Mouse (Mus musculus) heart, adult 8-10 months (tissue): ENCODE results near the gene Proser1. TPM values are rescaled to one million over a fixed set of nuclear protein-coding genes. Genes with fewer than 3 reads are reported as not detected.

Experiments
- DNase-seq: peaks from one replicate; pipeline ENCODE4 v3.0.0; 2022; ENCODE audit warnings: low spot score
- total RNA-seq, 4 experiments: library from RNA; stranded (reverse); gene quantifications; 2 replicates each; pipeline ENCODE4 v1.2.4; 2022

Proser1 gene
- total RNA-seq, 4 experiments from 2014 or later: 5.7 to 10.8 (median 8.0) TPM

DNA sequence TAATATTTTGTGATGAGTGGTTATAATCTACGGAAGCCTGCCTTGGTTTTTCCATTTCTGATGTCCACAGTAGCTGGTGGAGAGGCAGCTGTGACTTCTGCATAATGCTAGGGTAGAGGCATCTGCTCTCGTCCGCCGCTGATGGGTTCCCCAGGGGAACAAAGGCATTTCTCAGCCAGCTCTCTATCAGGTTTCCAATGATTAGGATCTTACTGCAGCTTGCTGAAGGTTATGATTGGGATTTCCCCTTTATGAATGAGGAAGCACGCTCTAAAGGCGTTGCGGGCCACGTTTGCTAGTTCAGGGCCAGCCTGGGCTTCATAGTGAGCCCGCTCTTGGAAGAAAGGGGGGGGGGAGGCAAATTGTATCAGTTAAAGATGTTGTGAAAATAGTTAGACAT, 3.0 kb downstream of the Proser1 start:
- DNase-seq: no peak

DNA sequence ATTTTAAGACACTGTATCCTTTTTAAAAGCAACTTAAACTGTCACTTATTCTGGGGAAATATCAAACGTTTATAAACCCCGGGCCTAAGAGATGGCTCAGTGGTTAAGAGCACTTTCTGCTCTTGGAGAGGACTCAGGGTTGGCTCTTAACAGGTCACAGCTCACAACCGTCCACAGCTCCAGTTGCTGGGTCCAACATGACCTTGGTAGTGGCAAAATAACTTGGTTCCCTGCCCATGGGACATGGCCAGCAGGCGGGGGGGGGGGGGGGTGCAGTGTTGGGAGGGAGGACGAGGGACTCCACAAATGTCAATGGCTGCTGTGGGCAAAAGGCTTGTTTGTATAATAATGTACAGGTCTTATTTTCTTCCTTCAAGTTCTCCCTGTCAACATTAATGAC, 3.9 kb downstream of the Proser1 start:
- DNase-seq: no peak

DNA sequence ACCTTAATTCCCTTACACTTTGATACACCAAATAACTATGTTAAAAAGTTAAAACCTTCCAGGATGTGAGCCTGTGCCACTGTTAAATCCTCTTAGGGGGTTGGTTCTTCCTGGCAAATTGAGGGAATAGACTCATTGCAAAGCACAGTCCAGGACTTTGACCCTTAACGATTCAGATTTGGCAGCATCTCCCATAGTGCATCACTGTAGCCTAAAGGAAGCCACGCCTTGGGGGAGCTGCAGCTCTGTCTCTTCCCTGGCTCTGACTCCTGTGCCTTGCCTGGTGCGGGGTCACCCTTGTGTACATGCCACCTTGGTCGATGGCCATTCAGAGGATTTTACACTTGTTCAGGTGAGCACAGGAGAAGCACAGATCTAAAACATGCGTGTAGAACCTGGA, 6.2 kb downstream of the Proser1 start:
- no peak for DNase-seq

DNA sequence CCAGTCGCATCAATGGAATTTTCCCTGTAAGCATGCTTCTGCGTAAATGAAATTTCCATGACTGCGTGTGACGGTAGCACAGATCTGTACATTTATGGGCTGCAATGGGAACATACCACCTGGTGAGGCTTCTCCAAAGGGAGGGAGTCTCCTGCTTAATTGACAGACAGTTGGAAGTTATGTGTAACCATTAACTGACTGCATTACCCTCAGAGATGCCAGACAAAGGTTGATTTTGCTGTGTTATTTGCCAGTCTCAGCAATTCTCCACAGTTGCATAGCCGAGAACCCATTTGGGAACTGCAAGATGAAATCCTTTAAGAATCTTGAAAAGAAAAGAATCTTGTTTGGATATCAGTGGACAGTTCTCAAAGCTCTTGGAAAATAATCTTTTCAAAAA, 8.6 kb downstream of the Proser1 start:
- no peak for DNase-seq

DNA sequence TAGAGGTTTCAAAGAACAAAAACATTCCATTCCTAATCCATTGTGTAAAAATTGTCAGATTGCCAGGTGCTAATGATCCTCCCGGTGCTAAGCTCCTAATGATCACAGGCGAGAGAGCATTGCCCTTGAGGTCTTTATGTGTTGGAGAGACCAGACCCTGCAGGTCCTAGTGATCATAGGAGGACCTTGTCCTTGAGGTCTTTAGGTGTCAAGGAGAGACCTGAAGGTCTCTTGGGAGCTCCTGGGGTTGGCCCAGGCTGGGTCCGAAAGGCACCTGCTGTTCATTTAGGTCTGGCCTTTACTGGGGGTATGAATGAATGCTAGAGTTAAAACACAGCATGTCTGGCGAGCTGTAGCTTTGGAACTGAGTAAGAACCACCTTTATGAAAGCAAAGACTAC, 10.7 kb downstream of the Proser1 start:
- DNase-seq: no peak

DNA sequence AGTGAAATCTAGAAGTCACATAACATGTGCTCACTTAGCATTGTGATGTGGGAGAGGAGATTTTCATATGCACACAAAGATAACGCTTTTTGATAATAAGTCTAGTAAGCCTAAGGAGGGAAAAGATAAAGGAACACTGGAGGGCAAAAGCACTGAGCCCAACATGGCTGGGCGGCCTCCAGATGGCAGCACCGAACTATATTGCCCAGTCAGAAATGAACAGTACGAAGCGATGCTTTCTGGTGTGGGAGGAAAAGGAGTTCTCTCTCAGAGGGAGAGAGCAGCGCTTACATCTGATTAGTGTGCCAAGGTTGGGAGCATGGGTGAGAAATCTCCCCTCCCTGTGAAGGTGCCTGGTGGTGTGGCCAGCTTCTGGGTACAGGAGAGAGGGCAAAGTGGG, 12.4 kb downstream of the Proser1 start:
- DNase-seq: no peak

DNA sequence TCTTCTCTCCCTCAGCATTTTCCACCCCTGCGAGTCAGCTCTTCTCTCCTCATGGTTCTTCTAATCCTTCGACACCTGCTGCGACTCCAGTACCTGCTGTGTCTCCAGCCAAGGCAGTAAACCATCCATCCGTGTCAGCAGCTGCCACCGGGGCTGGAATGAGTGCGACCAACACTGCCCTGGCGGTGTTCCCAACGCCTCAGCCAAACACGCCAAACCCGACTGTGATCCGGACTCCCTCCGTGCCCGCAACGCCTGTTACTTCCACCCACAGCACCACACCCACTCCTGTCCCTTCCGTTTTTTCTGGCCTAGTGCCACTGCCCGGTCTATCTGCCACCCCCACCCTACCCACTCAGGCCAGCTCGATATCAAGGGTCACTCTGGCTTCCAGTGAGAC, 14.0 kb downstream of the Proser1 start:
- DNase-seq: no peak

DNA sequence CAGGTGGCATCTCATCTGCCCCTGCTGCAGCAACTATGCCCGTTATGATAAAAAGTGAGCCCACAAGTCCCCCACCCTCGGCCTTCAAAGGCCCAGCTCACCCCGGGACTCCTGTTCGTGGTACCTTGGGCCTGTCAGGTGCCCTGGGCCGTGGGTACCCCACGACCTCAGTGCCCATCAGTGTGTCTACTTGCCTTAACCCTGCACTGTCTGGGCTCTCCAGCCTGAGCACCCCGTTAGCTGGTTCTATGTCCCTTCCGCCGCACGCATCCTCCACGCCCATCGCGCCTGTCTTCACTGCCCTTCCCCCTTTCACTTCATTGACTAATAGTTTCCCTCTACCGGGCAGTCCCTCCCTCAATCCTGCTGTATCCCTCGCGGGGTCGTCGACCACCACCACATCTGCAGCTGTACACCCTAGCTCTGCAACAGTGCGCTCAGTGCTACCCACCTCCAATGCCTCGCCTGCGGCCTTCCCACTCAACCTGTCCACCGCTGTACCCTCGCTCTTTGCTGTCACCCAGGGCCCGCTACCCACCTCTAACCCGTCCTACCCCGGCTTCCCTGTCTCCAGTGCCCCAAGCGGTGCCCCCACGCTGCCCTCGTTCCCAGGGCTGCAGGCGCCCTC, 15.1 kb downstream of the Proser1 start:
- no peak for DNase-seq

DNA sequence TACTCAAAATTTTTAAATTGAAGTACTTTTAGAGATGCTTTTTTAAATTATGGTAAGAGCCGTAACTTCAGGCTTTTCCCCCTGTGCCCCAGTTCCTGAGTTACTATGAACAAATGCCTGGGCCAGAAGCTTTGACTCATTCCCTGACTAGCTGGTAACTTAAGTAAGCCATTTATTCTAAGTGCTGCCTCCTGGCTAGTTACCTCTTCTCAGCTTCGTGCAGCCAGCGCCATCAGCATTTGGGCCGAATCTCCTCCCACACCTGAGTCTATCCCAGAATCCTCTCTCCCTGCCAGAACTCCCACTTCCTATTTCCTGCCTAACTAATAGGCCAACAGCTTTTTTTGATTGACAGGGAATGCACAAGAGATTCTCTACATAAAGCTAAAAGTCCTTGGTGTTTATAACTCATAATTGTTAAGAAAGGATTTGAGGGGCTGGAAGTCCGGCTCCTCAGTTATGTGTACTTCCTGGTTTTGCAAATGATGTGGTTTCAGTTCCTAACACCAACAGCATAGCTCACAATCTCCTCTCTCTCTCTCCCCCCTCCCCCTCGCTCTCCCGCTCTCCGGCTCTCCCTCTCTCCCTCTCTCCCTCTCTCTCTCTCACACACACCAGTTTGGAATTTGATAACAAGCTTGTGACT, 20.1 kb downstream of the Proser1 start:
- DNase-seq: no peak

DNA sequence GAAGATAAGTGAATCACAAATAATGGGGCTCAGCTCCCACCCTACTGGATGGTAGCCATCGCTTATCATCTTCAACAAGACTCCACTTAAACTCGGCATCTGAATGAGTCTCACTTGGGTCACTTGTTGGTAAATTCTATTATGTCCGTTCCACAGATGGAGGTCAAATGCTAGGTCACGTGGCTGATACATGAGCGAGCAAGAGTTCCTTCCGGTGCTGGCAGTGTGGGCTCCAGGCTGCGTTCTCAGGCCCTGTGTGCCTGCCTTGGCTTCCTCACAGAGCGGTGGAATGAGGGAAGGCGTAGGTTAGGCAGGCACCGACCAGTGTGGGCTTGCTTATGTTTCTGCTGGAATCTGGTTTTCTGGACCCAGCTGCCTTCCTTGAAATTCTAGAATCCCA, 23.1 kb downstream of the Proser1 start:
- DNase-seq: no peak

DNA sequence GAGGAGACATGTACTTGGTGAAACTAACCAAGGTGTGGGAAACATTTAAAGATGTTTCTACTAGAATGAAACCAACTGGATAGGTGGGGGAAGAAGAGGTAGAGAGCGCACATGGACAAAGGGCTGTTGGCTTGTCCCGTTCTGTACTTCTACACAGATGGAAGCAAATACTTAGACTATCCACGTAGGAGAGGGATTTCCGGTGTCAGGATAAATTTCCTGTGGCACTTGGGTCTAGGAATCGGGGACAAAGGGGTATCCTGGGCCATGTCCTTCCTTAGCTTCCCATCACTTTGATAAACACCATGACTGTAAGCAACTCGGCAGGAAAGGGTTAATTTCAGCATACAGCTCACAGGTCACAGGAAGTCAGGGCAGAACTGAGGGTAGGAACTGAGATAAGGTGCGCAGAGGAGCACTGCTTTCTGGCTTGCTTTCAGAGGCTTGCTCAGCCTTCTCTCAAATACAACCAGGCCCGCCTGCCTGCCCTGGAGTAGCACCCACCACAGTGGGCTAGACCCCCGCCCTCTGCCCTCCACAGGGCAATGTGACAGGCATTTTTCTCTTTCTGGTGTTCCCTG, 23.6 kb downstream of the Proser1 start:
- no peak for DNase-seq

DNA sequence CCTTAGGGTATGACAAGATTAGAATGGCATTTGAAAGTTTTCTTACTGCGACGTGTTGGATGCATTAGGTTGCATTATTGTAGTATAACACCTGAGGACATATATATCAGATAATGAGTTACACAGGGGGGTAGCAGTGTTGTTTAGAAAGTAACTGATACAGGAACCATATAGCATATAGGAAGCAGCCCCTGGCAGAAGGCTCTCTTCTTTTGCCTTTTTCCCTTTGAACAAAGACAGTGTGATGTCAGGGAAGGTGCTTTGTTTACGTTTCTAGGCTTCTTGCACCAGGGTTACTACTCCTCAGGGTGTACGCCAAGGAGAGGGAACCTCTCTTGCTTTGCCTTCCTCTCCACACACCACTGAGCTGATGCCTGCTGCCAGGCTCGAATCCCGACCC, 24.9 kb downstream of the Proser1 start, which contains the start of gene Stoml3:
Stoml3 (plus strand) TSS at position 301 of the 400 bp plus-strand sequence.
- no peak for DNase-seq

DNA sequence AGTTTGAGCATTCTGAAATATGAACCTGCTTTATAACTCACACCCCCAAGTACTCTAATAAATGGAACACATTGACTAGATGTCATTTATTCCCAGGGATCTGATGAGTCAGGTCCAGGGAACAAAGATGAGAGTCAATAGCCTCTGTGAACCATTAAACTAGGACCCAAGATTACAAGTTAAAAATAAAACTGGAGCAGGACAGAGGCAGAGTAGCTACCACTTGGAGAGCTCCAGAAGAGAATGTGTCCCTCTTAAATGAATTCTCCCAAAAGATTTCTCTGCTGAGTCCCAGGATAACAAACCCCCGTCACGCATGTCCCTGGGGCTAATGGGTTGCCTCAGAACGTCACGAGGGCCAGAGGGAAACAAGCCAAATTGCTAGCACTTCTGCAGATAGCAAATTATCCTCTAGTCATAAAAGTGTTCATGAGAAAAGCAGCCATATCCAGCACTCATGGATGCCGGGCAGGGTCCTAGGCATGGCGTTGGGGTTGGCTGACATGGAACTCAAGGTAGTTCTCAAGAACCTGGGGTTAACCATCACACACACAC, 35.0 kb downstream of the Proser1 start:
- peak; percentile 31 for DNase-seq

DNA sequence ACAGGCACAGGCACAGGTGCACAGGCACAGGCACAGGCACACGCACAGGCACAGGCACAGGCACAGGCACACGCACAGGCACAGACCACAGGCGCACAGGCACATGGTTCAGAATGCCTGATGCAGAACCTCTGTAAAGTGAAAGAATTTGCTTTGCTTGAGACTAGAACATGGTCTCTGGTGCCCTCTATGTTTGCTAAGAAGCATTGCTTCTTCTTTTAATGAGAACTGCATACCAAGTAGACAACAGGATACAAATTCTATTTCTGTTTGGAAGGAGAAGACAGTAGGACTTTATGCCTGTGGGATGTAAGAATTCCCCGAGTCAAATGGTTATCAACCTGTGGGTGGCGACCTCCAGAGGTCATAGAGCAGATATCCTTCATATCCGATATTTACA, 39.0 kb downstream of the Proser1 start:
- DNase-seq: no peak

DNA sequence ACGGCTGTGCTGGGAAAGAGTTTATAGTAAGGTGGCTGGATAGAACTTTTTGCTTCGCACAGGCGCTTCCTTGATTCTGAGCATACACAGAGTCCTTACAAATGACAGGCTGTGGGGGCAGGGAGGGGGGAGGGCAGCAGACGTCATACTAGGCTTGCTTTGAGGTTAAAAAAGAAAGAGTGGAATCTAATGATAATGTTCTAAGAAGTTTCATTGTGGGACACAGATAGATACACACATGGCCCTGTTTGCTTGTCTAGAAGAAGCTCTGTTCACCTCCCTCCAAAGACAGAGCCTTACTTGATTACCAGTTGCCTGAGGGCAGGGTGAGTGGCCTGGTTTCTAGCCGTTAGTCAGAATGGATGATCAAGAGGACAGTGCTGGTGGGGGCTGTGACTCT, 49.6 kb downstream of the Proser1 start:
- DNase-seq: no peak

DNA sequence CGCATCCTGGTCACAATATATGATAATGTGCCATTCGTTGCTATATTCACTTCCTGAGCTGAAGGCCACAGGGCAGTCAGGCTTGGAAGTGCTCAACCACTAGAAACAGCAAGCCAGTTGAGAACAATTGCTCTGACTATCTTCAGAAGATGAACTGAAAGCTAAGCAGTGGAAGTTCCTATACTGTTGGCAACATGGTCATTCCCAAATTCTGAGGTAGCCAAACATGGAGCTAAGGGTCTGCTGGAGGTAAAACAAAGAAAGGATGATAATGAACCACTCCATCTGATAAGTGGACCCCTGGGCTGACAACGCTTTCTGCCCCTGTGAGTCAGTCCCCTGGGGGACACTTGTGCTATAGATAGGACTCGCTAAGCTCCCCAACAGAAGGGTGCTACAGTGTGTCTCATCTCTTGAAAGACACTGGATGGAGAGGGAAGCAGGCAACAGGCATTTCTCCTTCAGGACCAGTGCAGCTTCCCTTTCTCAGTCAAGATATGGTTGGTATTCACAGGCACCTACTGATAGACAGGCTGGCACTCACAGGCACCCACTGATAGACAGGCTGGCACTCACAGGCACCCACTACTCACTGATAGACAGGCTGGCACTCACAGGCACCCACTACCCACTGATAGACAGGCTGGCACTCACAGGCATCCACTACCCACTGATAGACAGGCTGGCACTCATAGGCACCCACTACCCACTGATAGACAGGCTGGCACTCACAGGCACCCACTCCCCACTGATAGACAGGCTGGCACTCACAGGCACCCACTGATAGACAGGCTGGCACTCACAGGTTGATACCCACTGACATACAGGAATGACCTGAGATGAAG, 51.0 kb downstream of the Proser1 start:
- no peak for DNase-seq

DNA sequence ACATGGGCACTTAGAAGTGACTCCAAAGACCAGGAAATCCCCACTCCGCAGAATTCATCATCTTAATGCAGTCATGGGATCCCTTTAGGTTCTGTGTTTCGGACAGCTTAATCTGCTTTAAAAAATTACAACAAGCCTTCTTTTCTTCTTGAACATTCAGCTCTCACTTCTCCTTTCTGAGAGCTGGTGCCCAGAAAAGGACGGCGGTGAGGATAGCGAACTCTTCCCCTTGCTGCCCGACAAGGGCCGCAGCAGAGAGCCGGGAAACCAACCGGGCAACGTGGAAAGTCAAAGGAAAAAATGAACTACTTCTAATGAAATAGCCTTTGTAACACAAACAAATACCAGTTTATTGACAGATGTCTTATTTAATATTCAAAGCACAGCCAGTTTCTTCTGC, 59.3 kb downstream of the Proser1 start:
- DNase-seq: no peak

DNA sequence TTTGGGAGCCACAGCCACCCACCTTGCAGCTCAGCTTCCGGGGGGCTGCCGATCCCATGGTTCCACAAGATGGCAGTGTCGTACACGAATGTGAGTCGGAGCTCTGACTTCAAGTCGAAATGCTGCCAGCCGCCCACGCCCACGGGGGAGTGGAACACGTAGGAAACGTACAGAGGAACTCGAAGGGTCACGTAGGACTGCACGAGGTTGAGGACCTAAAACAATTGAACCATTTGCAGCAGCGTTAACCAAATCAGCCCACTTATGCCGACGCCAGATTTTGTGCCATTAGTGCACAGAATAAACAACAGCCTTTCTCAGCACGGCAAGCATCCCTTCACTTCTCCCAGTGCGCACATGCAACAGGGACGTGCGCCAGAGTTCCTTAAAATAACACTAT, 62.3 kb downstream of the Proser1 start:
- DNase-seq: peak; percentile 19

DNA sequence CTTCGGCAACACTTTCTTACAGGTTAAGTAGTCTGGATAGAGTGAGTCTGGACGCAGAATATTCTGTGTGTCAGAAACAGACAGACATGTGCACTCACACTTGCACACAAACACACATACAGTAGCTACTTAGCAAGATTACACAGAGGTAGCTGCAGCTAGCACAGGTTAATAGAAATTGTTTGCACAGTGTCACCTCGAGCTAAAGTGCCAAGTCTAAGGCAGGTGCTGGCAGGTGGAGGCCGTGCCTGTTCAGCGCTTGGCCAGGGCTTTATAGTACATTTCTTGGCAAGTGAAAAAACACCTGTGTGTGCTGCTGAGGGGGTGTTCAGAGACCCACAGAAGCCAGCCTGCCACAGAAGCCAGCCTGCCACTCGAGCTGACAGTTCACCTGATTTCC, 66.8 kb downstream of the Proser1 start:
- DNase-seq: no peak
